Mouse (Mus musculus) adrenal gland, postnatal 25 days (tissue): ENCODE data around the gene Dusp14. TPM values are rescaled to one million over a fixed set of nuclear protein-coding genes. Genes with fewer than 3 reads are reported as not detected.

Experiments
- DNase-seq: peaks from one replicate; pipeline ENCODE4 v3.0.0; 2021; ENCODE audit warnings: mixed read lengths
- long read RNA-seq: library from polyadenylated mRNA; stranded (forward); transcript quantifications from one replicate; pipeline ENCODE4 v2.0.0, GENCODE M21; 2021
- total RNA-seq: library from RNA; stranded (reverse); gene quantifications from 2 replicates; pipeline ENCODE4 v1.2.3, GENCODE M21; 2021

Dusp14 gene
- 3.9 and 4.7 TPM in 2 replicates for total RNA-seq
- long read RNA-seq, transcript Dusp14-202 (3 exons, 1,447 nt), result major isoform, 5 of 6 reads
- long read RNA-seq, partial matches to known transcripts, result 0 of 6 reads
- long read RNA-seq, other reads (novel, unspliced or antisense), result 1 of 6 reads

- DNase-seq, result peak; percentile 23
Measured at GRCm38 (mm10) chr11:84069034-84069370, at the start of gene Dusp14. TSS of gene Dusp14 (minus strand) at chr11:84069261.

- no peak for DNase-seq
Measured at GRCm38 (mm10) chr11:84117431-84117830, 48.4 kb upstream of the Dusp14 start.

- no peak for DNase-seq
Measured at GRCm38 (mm10) chr11:84116221-84116620, 47.2 kb upstream of the Dusp14 start.

GRCm38 (mm10) chr11:84115646-84116045 lies 46.6 kb upstream of the Dusp14 start:
- DNase-seq, result no peak

- DNase-seq, result no peak
Measured at GRCm38 (mm10) chr11:84113623-84114022, 44.6 kb upstream of the Dusp14 start.

GRCm38 (mm10) chr11:84107137-84107536 lies 38.1 kb upstream of the Dusp14 start:
- no peak for DNase-seq

- DNase-seq, result peak; percentile 31
Measured at GRCm38 (mm10) chr11:84104036-84104435, 35.0 kb upstream of the Dusp14 start.

- DNase-seq, result no peak
Measured at GRCm38 (mm10) chr11:84101182-84101581, 32.1 kb upstream of the Dusp14 start.

GRCm38 (mm10) chr11:84097251-84097998 lies 28.4 kb upstream of the Dusp14 start:
- no peak for DNase-seq

- no peak for DNase-seq
Measured at GRCm38 (mm10) chr11:84095084-84095483, 26.0 kb upstream of the Dusp14 start.

- DNase-seq, result no peak
Measured at GRCm38 (mm10) chr11:84090572-84090971, 21.5 kb upstream of the Dusp14 start.

GRCm38 (mm10) chr11:84081901-84082300 lies 12.8 kb upstream of the Dusp14 start:
- no peak for DNase-seq

GRCm38 (mm10) chr11:84080327-84080726 lies 11.3 kb upstream of the Dusp14 start:
- DNase-seq, result no peak

GRCm38 (mm10) chr11:84079887-84080286 lies 10.8 kb upstream of the Dusp14 start:
- DNase-seq, result no peak

GRCm38 (mm10) chr11:84079361-84079760 lies 10.3 kb upstream of the Dusp14 start:
- no peak for DNase-seq

GRCm38 (mm10) chr11:84078601-84079000 lies 9.5 kb upstream of the Dusp14 start:
- DNase-seq, result no peak

- no peak for DNase-seq
Measured at GRCm38 (mm10) chr11:84077008-84077407, 7.9 kb upstream of the Dusp14 start.

- DNase-seq, result no peak
Measured at GRCm38 (mm10) chr11:84073816-84074764, 5.0 kb upstream of the Dusp14 start.

- DNase-seq, result no peak
Measured at GRCm38 (mm10) chr11:84072904-84073651, 4.0 kb upstream of the Dusp14 start.

GRCm38 (mm10) chr11:84068191-84069033 lies 649 bp downstream of the Dusp14 start:
- peak; percentile 68 for DNase-seq

GRCm38 (mm10) chr11:84067720-84068190 lies 1.3 kb downstream of the Dusp14 start:
- no peak for DNase-seq
